In genomic region chr4:43834749-43835148, GRCm38 (mm10) we compare ENCODE assay signal across 28 mouse cellular contexts. TPM values are rescaled to one million over a fixed set of nuclear protein-coding genes. Genes with fewer than 3 reads are reported as not detected.
"Had no signal": no experiment of that assay in that cellular context is flagged by ENCODE, and none has a peak within 500 bp of the region (broad histone marks: within the 10 kb centered on the region; RNA-seq: fewer than 3 reads in every experiment).

No protein-coding gene starts in this region.

- H3K9ac ChIP-seq: liver, embryonic 15.5 days; liver, postnatal 0 days; lung, embryonic 15.5 days; midbrain, embryonic 13.5 days; midbrain, embryonic 15.5 days; neural tube, embryonic 13.5 days; neural tube, embryonic 15.5 days had no signal

- DNase-seq: liver, postnatal 0 days; lung, adult 2 months; lung, postnatal 14 days; lung, postnatal 4 days; retina, postnatal 1 day; right cerebral cortex, adult 18-20 months; right cerebral cortex, postnatal 25 days; right cerebral cortex, postnatal 4 days; spleen, adult 18-20 months; thymus, adult 18-20 months; thymus, postnatal 14 days; thymus, postnatal 36 days had no signal

- H3K27me3 ChIP-seq: liver, embryonic 15.5 days; lung, embryonic 15.5 days; midbrain, embryonic 13.5 days; midbrain, embryonic 15.5 days; neural tube, embryonic 13.5 days; neural tube, embryonic 15.5 days had no signal

- H3K4me3 ChIP-seq: liver, embryonic 15.5 days; lung, embryonic 15.5 days; midbrain, embryonic 13.5 days; midbrain, embryonic 15.5 days; neural tube, embryonic 13.5 days; neural tube, embryonic 15.5 days had no signal

- H3K4me2 ChIP-seq: liver, embryonic 15.5 days; lung, embryonic 15.5 days; midbrain, embryonic 11.5 days; midbrain, embryonic 13.5 days; midbrain, embryonic 15.5 days; neural tube, embryonic 13.5 days; neural tube, embryonic 15.5 days had no signal

- H3K4me1 ChIP-seq: liver, embryonic 15.5 days; lung, embryonic 15.5 days; midbrain, embryonic 13.5 days; midbrain, embryonic 15.5 days; neural tube, embryonic 13.5 days; neural tube, embryonic 15.5 days had no signal

- ATAC-seq: liver, postnatal 0 days; lung, postnatal 0 days; midbrain, embryonic 13.5 days; midbrain, embryonic 15.5 days had no signal

- H3K27ac ChIP-seq: liver, embryonic 15.5 days; lung, embryonic 15.5 days; midbrain, embryonic 13.5 days; midbrain, embryonic 15.5 days; neural tube, embryonic 13.5 days; neural tube, embryonic 15.5 days had no signal

- H3K36me3 ChIP-seq: liver, embryonic 15.5 days; lung, embryonic 15.5 days; midbrain, embryonic 13.5 days; midbrain, embryonic 15.5 days; neural tube, embryonic 13.5 days; neural tube, embryonic 15.5 days had no signal

- H3K9me3 ChIP-seq: liver, embryonic 15.5 days; lung, embryonic 15.5 days; midbrain, embryonic 13.5 days; midbrain, embryonic 15.5 days; neural tube, embryonic 13.5 days; neural tube, embryonic 15.5 days had no signal

RNA-seq across cellular contexts. Expression of gene Olfr157, which starts 5.3 kb away (rescaled TPM):
- total RNA-seq: megakaryocyte, adult 5-6 weeks; midbrain, postnatal 0 days; monocyte, adult 5-6 weeks had no signal
- polyA plus RNA-seq: liver, embryonic 15.5 days; liver, postnatal 0 days; lung, adult 2 months; lung, embryonic 15.5 days; lung, postnatal 0 days; midbrain, embryonic 11.5 days; midbrain, embryonic 13.5 days; midbrain, embryonic 15.5 days; midbrain, postnatal 0 days; neural tube, embryonic 11.5 days; neural tube, embryonic 13.5 days; neural tube, embryonic 15.5 days; stomach, embryonic 14.5 days; stomach, embryonic 16.5 days; thymus, postnatal 0 days had no signal

RNA-seq across cellular contexts. Expression of gene Olfr156, which starts 11.1 kb away (rescaled TPM):
- total RNA-seq: megakaryocyte, adult 5-6 weeks; midbrain, postnatal 0 days; monocyte, adult 5-6 weeks had no signal
- polyA plus RNA-seq: liver, embryonic 15.5 days; liver, postnatal 0 days; lung, adult 2 months; lung, embryonic 15.5 days; lung, postnatal 0 days; midbrain, embryonic 11.5 days; midbrain, embryonic 13.5 days; midbrain, embryonic 15.5 days; midbrain, postnatal 0 days; neural tube, embryonic 11.5 days; neural tube, embryonic 13.5 days; neural tube, embryonic 15.5 days; small intestine, adult 2 months; stomach, embryonic 14.5 days; stomach, embryonic 16.5 days; thymus, postnatal 0 days had no signal

RNA-seq across cellular contexts. Expression of gene Olfr155, which starts 16.6 kb away (rescaled TPM):
- total RNA-seq: megakaryocyte, adult 5-6 weeks; midbrain, postnatal 0 days; monocyte, adult 5-6 weeks had no signal
- polyA plus RNA-seq: liver, embryonic 15.5 days; liver, postnatal 0 days; lung, adult 2 months; lung, embryonic 15.5 days; lung, postnatal 0 days; midbrain, embryonic 11.5 days; midbrain, embryonic 13.5 days; midbrain, embryonic 15.5 days; midbrain, postnatal 0 days; neural tube, embryonic 11.5 days; neural tube, embryonic 13.5 days; neural tube, embryonic 15.5 days; small intestine, adult 2 months; stomach, embryonic 14.5 days; stomach, embryonic 16.5 days; thymus, postnatal 0 days had no signal
